Mouse (Mus musculus): ENCODE data around the gene Zc3hc1.
A peak's percentile ranks its signal among the peaks of the same experiment; 100 is the strongest.

- TF ChIP-seq CTCF (IDR thresholded peaks at IDR 0.05; ENCODE audit: control insufficient read depth, insufficient read depth, low read length) (no peak), POLR2A (IDR thresholded peaks at IDR 0.05; ENCODE audit: borderline replicate concordance, control insufficient read depth, low read depth, low read length) (peak; percentile 38; the same call in 1 of the 2 replicates)
Measured at GRCm38 (mm10) chr6:30401308-30402015, 10.6 kb upstream of the Zc3hc1 start, which contains the start of gene Klhdc10.
